Mouse (Mus musculus): Measurements from ENCODE around the gene Tjp2. TPM values are rescaled to one million over a fixed set of nuclear protein-coding genes. Genes with fewer than 3 reads are reported as not detected.

Gene Tjp2
- total RNA-seq, 2 experiments from 2014 or later, result 10.0 to 12.5 TPM

DNA sequence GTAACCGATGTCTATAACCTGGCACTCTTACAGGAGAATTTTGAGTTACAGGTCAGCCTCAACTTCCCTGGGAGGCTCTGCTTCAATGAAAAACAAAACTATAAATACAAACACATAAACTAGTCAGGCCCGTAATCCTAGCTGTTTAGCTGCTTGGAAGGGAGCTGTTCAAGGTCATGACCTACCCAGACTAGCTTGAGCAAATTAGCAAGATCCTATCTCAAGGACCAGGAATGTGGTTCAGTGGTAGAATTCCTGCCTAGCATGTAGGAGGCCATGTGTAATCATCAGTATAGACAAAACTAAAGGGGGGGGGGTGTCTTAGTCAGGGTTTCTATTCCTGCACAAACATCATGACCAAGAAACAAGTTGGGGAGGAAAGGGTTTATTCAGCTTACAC lies 46.7 kb downstream of the Tjp2 start:
- no peak for DNase-seq

DNA sequence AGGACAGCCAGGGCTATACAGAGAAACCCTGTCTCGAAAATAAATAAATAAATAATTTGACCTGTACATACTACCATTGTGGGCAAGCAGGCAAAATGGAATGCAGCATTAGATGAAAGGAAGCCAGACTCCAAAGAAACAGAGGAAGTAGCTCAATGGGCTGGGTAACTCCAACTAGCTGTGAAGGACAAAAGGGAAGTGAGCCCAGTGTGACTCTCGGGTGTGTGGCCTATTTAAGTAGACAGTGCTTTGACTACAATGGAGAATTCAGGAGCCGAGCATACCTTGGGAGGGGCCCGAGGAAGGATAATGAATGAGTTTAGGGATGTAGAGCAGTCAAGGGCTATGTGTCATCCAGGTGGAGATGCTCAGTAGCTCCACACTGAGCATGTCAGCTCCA lies 48.1 kb downstream of the Tjp2 start:
- DNase-seq, result no peak

- no peak for DNase-seq
These were observed 49.9 kb downstream of the Tjp2 start for GRCm38 (mm10) chr19:24174896-24175295.

DNA sequence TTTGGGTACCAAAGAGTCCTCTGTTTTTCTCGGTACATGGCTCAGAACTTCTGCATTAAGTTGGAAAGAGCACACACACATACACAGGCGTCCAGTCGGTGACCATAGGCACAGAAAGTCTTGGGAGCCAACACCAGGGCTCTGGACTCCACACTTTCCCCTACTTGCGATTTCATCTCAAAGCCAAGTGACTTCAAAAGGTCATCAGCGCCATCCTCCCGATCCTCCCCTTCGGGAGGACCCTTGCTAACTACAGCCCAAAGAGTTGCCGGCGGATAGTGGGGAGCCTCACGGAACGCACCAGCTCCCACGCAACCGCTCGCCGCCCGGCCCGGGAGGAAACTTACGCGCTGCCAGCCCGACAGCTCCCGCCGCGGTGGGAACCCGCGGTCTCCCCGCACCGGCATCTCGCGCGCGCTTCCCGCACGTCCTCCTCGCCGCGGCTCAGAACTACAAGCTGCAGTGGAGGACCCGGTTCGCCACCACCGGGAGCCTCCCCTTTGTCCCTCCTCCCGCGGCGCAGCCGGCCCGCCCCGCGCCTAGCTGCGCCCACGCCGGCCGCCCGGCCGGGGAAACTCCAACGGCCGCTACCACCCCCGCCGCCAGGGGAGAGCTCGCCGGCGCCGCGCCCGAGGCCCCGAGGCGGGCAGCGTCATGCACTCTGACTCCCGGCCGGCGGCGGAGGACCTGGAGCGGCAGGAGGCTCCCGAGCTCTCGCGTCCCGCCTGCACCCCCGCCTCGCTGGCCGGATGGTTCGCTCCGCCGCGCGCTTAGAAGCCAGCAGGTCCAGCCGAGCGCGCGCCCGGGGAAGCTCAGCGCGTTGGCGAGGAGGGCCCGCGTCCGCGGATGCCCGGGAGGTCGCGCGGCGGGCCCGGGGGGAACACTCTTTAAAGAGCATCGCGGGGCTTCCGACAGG lies 51.0 kb downstream of the Tjp2 start:
- DNase-seq, result peak; percentile 91

GRCm38 (mm10) chr19:24173020-24173419 lies 51.8 kb downstream of the Tjp2 start:
- DNase-seq, result no peak

GRCm38 (mm10) chr19:24168531-24168930 lies 56.3 kb downstream of the Tjp2 start:
- no peak for DNase-seq

DNA sequence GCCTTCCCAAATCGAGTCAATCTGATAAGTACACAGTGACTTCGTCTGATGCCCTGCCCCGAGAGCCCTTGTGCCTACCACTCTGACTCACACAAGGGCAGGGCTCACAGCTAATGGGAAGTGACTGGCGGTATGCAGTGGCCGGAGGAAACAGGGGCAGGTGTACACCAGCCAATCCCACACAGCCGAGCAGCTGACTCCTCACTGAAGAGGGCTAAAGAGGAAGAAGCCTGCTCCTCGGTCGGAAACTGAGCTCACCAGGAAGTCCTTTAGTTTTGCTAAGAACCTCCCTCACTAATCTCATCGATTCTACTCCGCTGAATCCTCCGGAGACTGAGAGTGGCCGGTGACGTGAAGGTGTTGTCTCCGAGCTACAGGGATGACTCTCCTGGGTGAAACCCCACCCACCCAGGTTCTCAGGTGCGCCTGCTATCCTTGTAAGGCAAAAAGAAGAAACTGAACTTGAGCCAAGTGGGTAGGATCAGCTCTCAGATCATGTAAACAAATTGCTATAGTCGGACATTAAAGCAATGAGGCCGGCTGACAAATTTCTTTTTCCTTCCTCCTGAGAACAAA lies 58.2 kb downstream of the Tjp2 start:
- DNase-seq, result no peak

DNA sequence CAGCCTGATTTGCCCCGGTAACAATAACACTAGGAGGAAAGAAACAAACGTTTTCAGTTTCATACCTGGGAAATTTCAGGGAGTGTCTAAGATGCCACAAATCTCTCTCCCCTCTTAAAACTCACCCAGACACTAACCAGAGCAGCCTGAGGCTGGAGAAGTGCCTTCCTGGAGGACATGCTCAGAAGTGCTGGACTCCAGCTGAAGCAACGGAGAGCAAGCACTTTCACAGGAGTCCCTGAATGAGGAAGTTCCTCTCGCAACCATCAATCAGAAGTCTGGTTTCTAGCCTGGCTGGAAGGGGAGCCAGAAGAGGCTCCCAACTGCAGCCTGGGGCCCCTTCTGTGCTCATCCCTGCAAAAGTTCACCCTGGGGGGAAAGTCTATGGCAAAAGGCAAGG lies 60.9 kb downstream of the Tjp2 start:
- no peak for DNase-seq

GRCm38 (mm10) chr19:24160460-24160859 lies 64.4 kb downstream of the Tjp2 start:
- DNase-seq, result no peak

- no peak for DNase-seq
These were observed 65.1 kb downstream of the Tjp2 start for GRCm38 (mm10) chr19:24159751-24160150.

GRCm38 (mm10) chr19:24159334-24159733 lies 65.5 kb downstream of the Tjp2 start:
- no peak for DNase-seq

DNA sequence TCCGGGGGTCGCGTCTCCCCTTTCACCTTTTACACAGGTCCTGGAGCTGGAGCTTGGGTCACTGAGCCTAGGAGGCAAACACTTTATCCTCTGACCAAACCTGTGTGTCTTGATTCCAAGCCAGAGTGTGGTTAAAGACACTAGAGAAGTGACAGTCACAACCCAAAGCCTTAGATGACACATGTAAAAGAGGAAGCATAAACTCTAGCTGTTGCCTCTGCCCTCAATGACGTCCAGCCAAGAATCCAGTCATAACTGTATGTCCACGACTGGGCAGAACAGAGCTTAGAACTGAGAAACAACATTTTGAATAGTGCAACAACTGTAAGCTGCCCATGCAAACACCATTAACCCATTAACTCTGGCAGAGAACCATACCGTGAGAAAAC lies 68.8 kb downstream of the Tjp2 start:
- no peak for DNase-seq

DNA sequence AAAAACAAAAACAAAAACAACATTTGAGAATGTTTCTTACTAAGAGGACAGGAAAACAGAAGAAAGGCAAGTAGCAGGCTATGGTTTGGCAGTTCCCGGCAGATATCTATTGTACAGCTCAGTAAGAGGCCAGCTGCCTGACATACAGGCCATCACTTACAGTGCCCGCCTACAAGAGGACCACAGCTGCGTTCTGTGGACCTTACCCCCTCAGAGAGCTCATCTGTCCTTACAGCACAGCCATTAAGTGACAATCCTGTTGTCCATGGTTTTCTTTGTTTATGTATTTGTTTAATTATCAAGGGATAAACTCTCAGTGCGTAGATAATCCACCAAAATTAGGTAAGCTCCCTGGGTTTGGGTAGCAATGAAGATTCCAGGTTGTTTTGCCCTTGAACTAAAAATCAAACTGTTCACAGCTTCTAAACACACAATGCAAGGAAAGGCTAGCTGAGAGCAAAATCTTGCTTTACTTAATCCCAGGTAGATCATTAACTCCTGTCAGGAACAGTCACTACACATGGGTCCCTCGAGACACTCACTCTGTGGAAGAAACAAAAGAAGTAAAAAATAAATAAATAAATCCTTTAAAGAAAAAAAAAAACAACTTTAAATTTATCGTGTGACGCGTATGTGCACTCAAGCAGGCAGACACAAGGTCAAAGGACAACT lies 69.3 kb downstream of the Tjp2 start:
- DNase-seq, result no peak

DNA sequence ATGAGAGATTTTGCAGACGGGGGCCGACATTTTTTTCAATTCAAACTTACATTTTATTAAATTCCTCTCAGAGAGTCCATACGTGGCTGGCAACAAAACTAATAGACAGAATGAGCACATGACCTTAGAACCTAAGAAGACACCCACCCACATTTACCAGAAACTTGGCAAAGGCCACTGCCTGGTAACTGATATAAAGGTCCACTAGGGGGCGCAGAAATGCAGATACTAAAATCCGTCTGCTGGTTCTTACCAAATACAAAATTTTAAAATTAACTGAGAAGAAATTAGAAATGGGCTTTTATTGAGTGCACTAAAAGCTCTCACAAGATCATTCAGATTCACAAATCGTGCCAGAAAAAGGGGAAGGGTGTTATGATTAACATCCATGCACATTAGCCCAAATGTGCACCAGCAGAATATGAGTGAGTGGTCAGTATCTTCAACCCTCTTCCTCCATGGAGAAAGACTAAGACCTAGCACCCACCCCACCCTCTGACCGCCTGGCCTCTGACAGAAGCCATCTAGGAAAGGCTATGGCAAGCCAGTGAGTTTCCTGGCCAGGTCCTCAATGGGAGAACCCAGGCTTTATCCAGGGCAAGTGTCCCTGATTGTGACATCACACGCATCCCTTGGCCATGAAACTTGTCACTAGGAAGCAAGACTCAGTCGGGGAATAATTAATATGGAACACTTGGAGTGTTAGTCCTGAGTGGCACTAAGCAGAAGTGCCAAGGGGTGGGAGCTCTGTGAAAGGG lies 71.4 kb downstream of the Tjp2 start:
- DNase-seq, result peak; percentile 41

DNA sequence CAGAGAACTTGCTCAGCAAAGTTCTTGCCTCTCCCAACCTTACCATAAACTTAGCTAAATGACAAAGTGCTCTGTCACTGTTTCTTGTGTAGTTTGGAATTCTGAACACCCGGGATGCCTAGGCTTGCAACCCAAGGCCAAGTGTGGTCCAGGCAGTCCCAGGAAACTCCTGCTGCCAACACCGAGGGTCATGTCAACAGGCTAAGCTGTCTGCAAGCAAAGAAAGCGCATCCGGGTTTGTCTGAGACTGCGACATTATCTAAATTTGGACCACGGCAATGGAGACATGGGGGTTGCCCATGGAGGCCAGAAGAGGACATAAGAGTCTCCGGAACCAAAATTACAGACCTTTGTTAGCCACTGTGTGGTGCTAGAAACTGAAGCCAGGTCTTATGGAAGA lies 80.8 kb downstream of the Tjp2 start:
- DNase-seq, result no peak

DNA sequence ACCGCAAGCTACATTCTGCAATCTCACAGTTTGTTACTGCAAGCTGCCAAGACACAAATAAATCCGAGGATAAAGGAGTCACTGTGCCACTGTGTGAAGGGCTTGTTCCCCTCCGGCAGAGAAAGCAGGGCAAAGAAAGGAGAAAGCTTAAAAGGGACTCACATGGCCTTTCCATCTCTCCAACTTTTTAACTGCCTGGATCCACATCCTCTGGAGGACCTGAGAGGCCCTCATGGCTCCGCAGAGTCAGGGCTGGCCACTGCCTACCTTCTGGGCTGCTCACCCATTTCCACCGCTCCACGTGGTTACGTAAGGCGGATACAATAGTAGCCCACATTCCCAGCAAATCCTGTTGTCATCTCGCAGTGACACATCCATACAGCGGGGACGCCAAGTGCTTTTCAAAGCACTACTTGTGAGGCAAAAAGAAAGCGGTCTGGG lies 82.2 kb downstream of the Tjp2 start:
- no peak for DNase-seq

GRCm38 (mm10) chr19:24140298-24140697 lies 84.5 kb downstream of the Tjp2 start:
- DNase-seq, result no peak

DNA sequence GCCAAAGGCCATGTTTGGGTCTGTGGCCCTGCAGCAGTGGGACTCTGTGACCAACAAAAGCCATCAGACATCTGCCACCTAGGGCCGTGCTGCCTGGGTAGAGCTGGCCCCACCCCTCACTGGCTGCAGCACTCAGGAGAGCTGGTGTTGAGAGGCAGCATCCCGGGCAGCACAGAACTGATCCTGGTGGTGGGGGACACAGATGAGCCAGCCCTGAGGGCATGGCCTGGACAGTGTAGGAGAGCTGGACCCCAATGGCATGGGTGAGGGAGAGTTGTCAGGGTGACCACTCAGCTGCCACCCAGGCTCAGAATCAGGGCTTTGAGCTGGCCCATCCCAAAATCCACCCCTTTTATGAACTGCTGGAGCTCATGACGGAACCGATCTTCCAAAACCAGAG lies 87.4 kb downstream of the Tjp2 start:
- DNase-seq, result no peak

DNA sequence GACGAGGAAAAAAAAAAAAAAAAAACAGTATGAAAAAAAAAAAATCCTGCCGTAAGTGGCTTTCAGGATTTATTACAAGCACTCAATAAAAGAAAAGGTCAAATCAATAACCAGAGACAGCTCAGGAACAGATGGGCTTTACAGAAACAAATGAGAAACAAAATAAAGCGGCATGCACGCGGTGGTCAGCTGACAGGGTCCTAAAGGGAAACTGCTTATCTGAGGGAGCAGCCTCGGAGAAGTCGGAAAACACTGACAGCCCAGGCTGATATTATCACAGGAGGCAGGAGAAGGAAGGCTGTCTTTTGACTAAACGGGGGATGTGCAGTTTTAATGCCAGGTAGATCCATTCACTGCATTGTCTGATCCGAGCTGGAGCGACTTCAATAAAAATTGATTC lies 89.8 kb downstream of the Tjp2 start:
- no peak for DNase-seq

DNA sequence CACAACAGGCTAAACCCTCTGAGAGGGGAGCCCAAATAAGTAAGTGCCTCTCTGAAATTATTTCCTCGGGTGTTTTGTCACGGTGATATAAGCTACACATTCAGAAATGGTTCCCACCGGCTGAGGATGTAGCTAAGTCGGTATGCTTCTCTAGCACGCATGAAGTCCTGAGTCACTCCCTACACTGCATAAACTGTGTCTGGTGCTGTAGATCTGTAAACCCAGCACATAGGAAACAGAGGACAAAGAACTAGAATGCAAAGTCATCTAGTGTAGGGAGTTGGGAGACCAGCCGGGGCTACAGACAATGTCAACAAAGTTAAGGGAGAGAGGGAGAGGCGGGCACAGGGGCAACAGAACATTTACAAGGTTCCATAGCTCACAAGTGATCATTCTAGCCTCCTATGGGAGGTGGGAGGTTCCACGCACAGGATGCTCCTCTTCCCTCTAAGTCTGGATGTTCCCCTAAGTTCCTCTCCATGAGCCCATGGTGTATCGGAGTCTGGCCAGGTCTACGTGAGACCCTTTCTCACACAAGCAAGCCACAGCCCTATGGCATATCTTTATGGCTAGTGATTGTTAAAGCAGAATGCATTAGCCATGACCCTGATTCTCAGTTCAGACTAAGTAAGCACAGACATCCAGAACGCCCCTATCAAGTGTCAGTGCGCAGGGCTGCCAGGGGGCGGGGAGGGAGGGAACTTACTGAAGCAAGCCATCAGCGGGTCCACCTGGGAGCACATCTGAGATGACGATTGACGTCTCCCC lies 90.5 kb downstream of the Tjp2 start:
- peak; percentile 29 for DNase-seq

- DNase-seq, result no peak
These were observed 101.1 kb downstream of the Tjp2 start for GRCm38 (mm10) chr19:24123534-24124290.
